In the genomic region with DNA sequence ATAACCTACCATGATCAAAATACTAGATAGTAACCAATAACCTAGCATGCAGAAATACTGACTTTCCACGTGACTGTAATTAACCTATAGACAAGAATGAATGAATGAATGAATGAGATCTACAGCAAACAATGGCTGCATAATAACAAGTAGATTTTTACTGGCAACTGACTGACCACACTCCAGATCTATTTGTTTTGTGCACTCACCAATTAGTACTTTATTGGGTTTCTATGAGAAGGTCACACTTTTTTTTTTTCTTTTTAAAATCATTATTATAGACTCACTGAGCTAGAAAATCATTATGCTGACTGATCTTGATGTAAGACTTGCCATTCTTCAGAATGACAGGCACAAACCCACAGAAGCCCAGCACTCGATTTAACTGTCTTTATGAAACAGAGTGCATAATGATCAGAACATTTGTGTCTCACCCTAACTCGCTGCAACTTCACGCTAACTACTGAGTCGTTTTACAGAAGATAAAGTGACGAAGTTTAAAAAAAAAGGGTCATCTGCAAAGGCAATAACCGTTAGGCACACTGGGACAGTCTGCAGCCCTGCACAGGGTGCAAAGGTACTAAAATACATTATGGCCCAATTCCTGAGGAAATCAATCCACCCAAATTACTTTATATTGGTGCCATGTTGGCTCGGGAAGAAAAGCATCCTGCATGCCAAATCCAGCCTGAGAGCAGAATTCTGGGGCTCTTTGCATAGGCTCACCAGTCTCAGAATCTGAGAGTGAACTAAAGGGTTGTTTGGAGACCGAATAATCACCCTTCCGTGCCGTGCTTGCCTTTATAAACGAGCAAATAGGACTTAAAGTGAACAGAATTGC, we compare ENCODE assay signal across 15 mouse cellular contexts. TPM values are rescaled to one million over a fixed set of nuclear protein-coding genes. Genes with fewer than 3 reads are reported as not detected.
DNase-seq lines count a peak whose midpoint lies in the region; ATAC-seq and TF ChIP-seq lines count a peak whose summit lies in the region.
"Had no signal": no experiment of that assay in that cellular context is flagged by ENCODE, and none has a peak within 500 bp of the region (broad histone marks: within the 10 kb centered on the region; RNA-seq: fewer than 3 reads in every experiment).

No protein-coding gene starts in this region.

- H3K9ac ChIP-seq in limb, embryonic 13.5 days: no peak overlapping the region
- no peak overlapping the region for H3K9ac ChIP-seq in neural tube, embryonic 14.5 days (replicated peaks; ENCODE audit: low read depth, low read length)
- H3K9ac ChIP-seq: limb, embryonic 12.5 days had no signal

- no peak for DNase-seq in limb, embryonic 10.5 days (ENCODE audit: low spot score)
- DNase-seq in cerebellum, adult 2 months: peak; percentile 29 to 60
- DNase-seq in cerebellum, postnatal 14 days: peak; percentile 20 to 54
- DNase-seq in heart, adult 9 months (ENCODE audit: low spot score in 2 of 2): no peak
- no peak for DNase-seq in embryo, embryonic 9.5 days (ENCODE audit: extremely low spot score)
- DNase-seq: heart, postnatal 14 days; kidney, postnatal 14 days; lung, adult 18-20 months; right cerebral cortex, postnatal 4 days; thymus, postnatal 14 days had no signal

- H3K9me3 ChIP-seq in limb, embryonic 13.5 days: no peaks in the 10 kb centered on the region
- no peaks in the 10 kb centered on the region for H3K9me3 ChIP-seq in limb, embryonic 10.5 days (replicated peaks)
- no peaks in the 10 kb centered on the region for H3K9me3 ChIP-seq in neural tube, embryonic 14.5 days (ENCODE audit: control insufficient read depth, low read length)
- H3K9me3 ChIP-seq: limb, embryonic 12.5 days had no signal

- no peak for TF ChIP-seq CTCF in cerebellum, adult 2 months (IDR thresholded peaks at IDR 0.05; ENCODE audit: borderline replicate concordance, insufficient read depth, low read depth, low read length)

- no peak overlapping the region for H3K4me3 ChIP-seq in limb, embryonic 13.5 days
- H3K4me3 ChIP-seq in limb, embryonic 10.5 days: no peak overlapping the region
- no peak overlapping the region for H3K4me3 ChIP-seq in cerebellum, adult 2 months (replicated peaks; ENCODE audit: insufficient read depth, low read depth, low read length)
- H3K4me3 ChIP-seq in neural tube, embryonic 14.5 days (ENCODE audit: low read depth, low read length): no peak overlapping the region
- H3K4me3 ChIP-seq: limb, embryonic 12.5 days had no signal

- H3K36me3 ChIP-seq in limb, embryonic 13.5 days: no peaks in the 10 kb centered on the region
- no peaks in the 10 kb centered on the region for H3K36me3 ChIP-seq in limb, embryonic 10.5 days
- no peaks in the 10 kb centered on the region for H3K36me3 ChIP-seq in neural tube, embryonic 14.5 days (ENCODE audit: control insufficient read depth, insufficient read depth, low read length)
- H3K36me3 ChIP-seq: limb, embryonic 12.5 days had no signal

- no peak for ATAC-seq in limb, embryonic 13.5 days (ENCODE audit: low FRiP score, low read depth)
- ATAC-seq in neural tube, embryonic 14.5 days (ENCODE audit: low read depth): peak; percentile 77
- ATAC-seq: intestine, postnatal 0 days had no signal

- no peaks in the 10 kb centered on the region; the same call in 1 of the 2 replicates for H3K4me1 ChIP-seq in limb, embryonic 13.5 days
- H3K4me1 ChIP-seq in limb, embryonic 10.5 days: no peaks in the 10 kb centered on the region
- peaks cover 4% of the 10 kb centered on the region; the same call in 1 of the 2 replicates for H3K4me1 ChIP-seq in cerebellum, adult 2 months (ENCODE audit: control insufficient read depth, insufficient read depth, low read length)
- H3K4me1 ChIP-seq in neural tube, embryonic 14.5 days (ENCODE audit: control insufficient read depth, insufficient read depth, low read length): no peaks in the 10 kb centered on the region

- TF ChIP-seq POLR2A in cerebellum, adult 2 months (IDR thresholded peaks at IDR 0.05; ENCODE audit: borderline replicate concordance, insufficient read depth, low read length): no peak

- peak overlapping the region; percentile 14; the same call in 1 of the 2 replicates for H3K4me2 ChIP-seq in limb, embryonic 13.5 days (replicated peaks)
- H3K4me2 ChIP-seq in neural tube, embryonic 14.5 days (ENCODE audit: low read depth, low read length): peak overlapping the region; percentile 20
- H3K4me2 ChIP-seq: limb, embryonic 12.5 days had no signal

- H3K27me3 ChIP-seq in limb, embryonic 13.5 days: no peaks in the 10 kb centered on the region
- H3K27me3 ChIP-seq in limb, embryonic 10.5 days (ENCODE audit: low read depth, poor library complexity, severe bottlenecking): no peaks in the 10 kb centered on the region
- H3K27me3 ChIP-seq in cerebellum, adult 2 months (ENCODE audit: control insufficient read depth, insufficient read depth, low read length): no peaks in the 10 kb centered on the region
- H3K27me3 ChIP-seq in neural tube, embryonic 14.5 days (ENCODE audit: control insufficient read depth, insufficient read depth, low read length): no peaks in the 10 kb centered on the region
- H3K27me3 ChIP-seq: limb, embryonic 12.5 days had no signal

- H3K27ac ChIP-seq in limb, embryonic 13.5 days: no peak overlapping the region
- no peak overlapping the region for H3K27ac ChIP-seq in limb, embryonic 10.5 days
- H3K27ac ChIP-seq in cerebellum, adult 2 months (ENCODE audit: insufficient read depth, low read length): no peak overlapping the region
- 0 out of 2 replicates have a peak overlapping the region, but pooled peaks have one; percentile 10 for H3K27ac ChIP-seq in neural tube, embryonic 14.5 days (ENCODE audit: low read depth, low read length)
- H3K27ac ChIP-seq: limb, embryonic 12.5 days; macrophage had no signal

- WGBS in limb, embryonic 13.5 days: 36% methylated on average over 12 of the region's 12 CpGs
- 72% methylated on average over 12 of the region's 12 CpGs for WGBS in limb, embryonic 10.5 days
- WGBS in cerebellum, adult 2 months: 62% methylated on average over 12 of the region's 12 CpGs
- 15% methylated on average over 12 of the region's 12 CpGs for WGBS in neural tube, embryonic 14.5 days

RNA-seq across cellular contexts. Expression of a gene that starts 33.0 kb away (rescaled TPM):
- polyA plus RNA-seq in limb, embryonic 13.5 days (2015; fragmentation: Nextera tagmentation; extraction: Ambion mirVana): 0.09 TPM in 1 of 2 replicates, not detected in the other
- not detected in 2 replicates for polyA plus RNA-seq in limb, embryonic 10.5 days (2016; fragmentation: Nextera tagmentation; extraction: Ambion mirVana)
- 1.7 and 2.1 TPM in 2 replicates for polyA plus RNA-seq in cerebellum, adult 2 months (2012; rRNA removed)
- polyA plus RNA-seq in neural tube, embryonic 14.5 days (2014; fragmentation: Nextera tagmentation; extraction: Ambion mirVana): 0.12 and 0.28 TPM in 2 replicates
- polyA plus RNA-seq: limb, embryonic 12.5 days; macrophage had no signal

Comparison
In these comparisons a context has a peak if more than half of its experiments do, and no peak if none do; other contexts are left out.
1. DNase-seq: peak in cerebellum, adult 2 months (2 of 2) and cerebellum, postnatal 14 days (2 of 2); none in limb, embryonic 10.5 days (single experiment), heart, adult 9 months (0 of 2) and embryo, embryonic 9.5 days (single experiment).